Mouse (Mus musculus): ENCODE measurements at regions not wholly inside any gene's neighbourhood (a gene's known extent, or its start where the extent isn't known, plus 50 kb on each side); places are given as distances from the start of the nearest gene placed in this dataset.
"Not testable (repeated sequence)": the region's sequence is repeated elsewhere in the genome, so short reads cannot be mapped to it uniquely, and the experiment has no call there.

GRCm38 (mm10) chr13:44454136-44454535, 275.1 kb upstream of the Jarid2 start:
- no peak for DNase-seq (ENCODE audit: low spot score)

GRCm38 (mm10) chr13:44455193-44455592, 274.1 kb upstream of the Jarid2 start:
- no peak for DNase-seq (ENCODE audit: low spot score)

DNA sequence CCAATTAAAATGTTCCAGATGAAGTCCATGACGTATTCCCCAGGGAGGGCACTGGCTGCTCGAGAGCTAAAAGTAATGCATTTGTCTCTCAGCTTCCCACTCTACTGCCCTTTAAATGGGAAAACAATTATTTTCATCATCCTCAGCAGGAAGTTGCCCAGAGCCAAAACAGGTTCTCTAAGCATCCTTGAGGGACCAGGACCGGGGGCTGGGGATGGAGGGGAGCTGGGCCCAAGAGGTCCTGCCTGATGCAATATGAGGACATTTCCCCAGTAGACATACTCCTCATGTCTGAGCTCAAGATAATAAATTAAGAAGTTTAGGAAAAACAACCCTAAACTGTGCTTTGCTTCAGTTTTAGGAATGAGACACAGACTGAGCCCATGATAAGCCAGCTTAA, 270.5 kb upstream of the Jarid2 start:
- DNase-seq (ENCODE audit: low spot score): peak; percentile 49

DNA sequence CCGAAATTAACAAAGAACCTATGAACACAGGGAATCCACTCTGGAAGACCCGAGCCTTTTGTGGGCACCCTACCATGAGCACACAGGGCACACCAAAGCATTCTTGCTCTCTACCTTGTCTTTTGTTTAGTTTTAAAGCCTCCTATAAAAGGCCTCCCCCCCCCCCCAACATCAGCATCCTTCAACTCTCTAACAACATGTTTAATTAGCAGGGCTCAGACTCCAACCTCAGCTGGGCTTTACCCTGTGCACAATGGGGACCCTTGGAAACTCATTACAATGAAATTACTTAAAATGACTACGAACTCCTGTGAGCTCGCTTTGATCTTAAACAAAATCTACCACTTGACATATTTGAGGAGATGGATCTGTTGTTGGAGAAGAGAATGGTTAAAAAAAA, 270.1 kb upstream of the Jarid2 start:
- no peak for DNase-seq (ENCODE audit: low spot score)

DNA sequence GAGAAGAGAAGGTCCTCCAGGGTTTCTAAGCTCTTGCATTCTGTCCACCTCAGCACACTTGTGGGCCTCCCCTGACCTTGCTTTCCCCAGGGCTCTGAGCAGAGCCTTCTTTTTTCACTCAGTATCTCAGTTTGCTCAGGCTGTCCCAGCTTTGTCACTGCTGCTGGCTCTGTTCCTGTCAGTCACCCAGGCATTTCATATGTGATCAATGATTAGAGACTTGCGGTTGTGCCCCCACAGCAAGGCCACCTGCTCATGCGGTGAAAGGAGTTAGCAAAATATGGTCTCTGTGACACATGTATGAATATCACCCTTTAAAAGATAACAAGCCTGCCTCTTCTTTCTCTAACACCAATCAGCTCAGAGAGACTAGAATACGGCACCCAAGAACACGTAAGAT, 265.6 kb upstream of the Jarid2 start:
- no peak for DNase-seq (ENCODE audit: low spot score)

GRCm38 (mm10) chr13:44465567-44465966, 263.7 kb upstream of the Jarid2 start:
- DNase-seq (ENCODE audit: low spot score): no peak

DNA sequence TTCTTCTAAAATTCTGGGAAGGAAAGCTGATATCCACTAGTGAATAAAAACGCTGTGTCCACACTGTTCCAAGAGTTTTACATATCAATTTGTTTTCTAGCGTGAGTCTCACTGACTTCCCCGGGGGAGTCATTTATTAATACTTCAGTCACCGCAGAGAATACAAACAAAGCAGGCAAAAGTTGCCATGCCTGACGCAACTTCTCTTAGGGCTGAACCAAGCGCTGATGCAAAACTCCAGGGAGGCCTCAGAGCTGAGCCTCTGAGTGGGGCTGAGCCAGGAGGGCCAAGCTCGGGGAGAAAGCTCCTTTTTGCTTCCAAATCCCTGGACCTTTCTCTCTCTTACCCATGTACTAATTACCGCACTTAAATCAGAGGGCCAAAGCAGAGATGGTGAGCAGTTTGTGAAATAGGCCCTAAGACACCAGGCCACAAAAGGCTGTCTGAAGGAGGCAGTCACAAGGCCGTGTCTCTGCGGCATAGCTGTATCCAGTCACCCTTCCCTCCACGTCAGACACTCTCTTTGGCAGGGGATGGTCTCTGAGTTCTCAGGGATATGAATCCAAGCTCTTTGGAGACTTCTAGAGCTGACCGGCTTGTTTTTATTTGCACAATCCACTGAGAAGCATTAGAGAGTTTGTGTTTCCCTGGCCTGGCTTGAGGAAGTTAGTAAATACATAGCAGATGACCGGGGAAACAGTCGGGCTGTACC, 260.2 kb upstream of the Jarid2 start:
- no peak for DNase-seq (ENCODE audit: low spot score)

- DNase-seq (ENCODE audit: low spot score): no peak
Observed at GRCm38 (mm10) chr13:44469675-44470074, 259.6 kb upstream of the Jarid2 start.

DNA sequence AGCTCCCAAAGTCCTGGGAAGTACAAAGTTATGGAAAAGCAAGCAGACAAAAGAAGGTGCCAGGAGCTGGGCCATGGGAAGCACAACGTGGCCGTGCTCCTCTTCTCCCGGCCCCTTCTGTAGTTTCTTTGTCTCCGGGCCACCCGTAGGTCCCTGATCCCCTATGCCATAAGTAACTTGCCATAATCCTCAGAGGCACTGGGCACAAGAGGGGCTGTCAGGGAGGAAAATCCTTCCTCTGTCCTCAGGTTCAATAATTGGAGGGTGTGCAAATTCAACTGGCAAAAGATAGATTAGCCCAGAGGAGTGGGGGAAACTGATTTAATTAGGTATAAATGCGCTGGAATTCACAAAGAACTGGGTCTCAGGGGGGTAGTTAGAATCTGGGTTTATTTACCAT, 256.1 kb upstream of the Jarid2 start:
- no peak for DNase-seq (ENCODE audit: low spot score)

- no peak for DNase-seq (ENCODE audit: low spot score)
Observed at GRCm38 (mm10) chr13:44476901-44477300, 252.4 kb upstream of the Jarid2 start.

DNA sequence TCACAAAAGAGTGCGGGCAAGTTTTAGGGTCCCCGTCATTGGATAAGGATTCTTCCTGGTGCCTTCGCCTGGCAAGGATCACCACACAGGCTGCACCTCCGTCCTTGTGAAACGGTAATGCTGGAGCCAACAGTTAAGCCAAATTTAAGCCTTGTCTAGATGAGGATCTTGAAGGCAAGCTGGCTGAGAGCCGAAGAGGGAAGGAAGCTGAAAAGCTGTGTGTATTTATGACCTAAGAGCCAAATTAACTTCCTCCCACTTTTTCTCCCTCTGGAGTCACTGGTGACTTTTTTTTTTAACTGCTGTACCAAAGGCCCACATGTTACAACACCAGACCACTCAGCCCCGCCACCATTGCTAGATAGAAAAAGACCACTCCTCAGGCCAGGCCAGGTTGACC, 249.1 kb upstream of the Jarid2 start:
- no peak for DNase-seq (ENCODE audit: low spot score)

DNA sequence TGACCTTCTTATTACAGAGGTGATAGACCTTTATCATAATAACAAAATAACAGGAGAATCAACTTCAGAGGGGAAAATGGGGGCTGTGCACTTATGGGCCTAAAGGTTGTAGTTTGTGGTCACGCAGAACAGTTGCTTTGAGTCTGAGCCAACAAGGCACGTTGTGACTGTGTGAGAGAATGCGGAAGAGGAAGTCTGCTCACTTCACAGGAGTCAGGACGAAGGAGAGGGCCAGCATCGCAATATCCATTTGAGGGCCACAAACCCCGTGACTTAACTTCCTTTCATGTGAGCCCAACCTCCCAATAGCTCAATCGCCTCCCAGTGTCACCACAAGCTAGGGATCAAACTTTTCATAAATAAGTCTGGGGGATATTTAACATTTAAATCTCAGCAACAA, 246.6 kb upstream of the Jarid2 start:
- DNase-seq (ENCODE audit: low spot score): no peak

DNA sequence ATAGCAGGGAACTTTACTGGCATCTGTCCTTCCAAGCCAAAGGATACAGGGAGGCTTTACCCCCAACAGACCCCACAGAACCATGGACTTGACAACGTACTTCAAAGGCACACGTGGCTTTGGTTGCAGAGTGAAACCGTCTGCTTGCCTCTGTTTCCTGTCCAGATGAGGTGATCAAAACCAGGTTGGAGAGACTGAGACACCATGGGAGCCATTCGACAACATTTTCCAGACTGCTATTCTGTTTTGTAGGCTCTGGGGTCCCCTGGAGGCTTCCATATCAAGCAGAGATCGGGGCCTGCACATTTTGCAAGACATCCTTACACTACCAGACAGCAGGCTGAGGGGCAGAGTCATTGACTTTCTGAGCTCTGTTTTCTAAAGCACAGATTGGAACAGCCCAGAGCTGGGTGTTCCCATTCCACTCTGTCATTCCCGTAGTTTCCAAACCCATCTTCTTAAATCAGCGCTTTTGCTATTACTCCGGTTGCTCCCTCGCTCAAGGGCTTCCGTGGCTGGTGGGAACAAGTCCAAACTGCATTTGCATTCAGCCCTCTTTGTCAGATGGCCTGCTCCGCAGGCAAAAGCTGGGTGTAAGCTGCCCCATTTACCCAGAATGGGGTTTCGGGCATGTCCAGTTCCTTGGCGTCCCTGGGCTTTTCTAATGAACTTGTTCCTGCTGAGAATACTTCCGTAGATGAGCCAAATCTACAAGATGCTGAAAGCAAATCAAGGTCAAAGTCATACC, 244.5 kb upstream of the Jarid2 start:
- no peak for DNase-seq (ENCODE audit: low spot score)

DNA sequence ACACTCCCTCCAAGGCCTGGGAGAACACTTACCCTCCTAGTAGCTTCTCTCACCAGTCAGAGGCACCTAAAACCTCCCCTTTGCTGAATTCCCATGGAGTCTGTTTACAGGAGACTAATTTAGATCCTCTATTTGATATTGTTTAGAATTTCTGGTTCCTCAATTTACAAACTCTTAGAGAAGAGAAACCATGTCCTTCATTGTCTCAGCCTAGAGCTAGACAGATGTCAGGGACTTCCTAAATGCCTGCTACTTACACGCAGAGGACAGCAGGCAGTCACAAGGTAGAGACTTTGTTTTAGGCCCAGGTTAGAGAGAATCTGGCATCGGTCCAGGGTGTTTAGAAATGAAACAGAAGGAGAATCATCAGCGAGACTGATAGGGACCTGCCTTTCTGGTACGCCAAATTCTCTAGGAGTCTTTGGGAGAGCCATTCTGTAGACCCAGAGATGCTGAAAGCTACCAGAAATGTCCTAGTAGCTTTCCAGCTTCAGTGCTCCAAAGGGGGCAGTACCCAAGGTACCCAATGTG, 238.3 kb upstream of the Jarid2 start:
- no peak for DNase-seq (ENCODE audit: low spot score)

DNA sequence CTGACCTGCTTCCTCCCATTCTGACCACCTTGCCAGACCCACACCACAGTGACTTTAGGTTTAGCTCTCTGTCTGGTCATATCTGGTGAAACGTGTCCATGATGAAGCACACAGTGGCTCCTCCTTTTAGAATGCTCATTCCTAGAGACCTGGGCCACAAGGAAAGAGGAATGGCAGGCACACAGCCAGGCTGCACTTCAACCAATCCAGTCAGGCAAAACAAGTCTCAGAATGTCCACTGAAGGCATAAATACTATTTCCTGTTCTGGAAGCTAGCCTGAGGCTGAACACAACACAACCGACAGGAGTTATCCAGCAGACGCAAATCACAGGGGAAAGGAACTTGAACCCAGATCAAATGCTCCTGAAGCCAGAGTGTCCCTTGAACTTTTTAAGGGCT, 235.4 kb upstream of the Jarid2 start:
- DNase-seq (ENCODE audit: low spot score): no peak

DNA sequence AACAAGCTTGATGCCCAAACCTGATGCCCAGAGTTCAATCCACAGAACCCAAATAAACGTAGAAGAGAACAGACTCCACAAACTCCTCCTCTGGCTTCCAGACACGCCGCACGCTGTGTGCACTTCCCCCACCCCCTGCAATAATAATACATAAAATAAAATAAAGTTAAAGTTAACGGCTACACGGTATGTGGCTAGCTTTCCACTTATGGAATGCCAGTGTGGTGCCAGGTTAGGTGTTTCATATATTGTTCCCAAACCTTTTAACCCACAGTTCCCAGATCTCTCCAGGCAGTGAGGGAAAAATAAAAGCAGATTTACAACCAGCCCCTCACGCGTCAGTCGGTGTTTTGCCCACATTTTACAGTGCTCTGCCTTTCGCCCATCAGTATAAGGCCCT, 233.8 kb upstream of the Jarid2 start:
- DNase-seq (ENCODE audit: low spot score): no peak

- DNase-seq (ENCODE audit: low spot score): no peak
Observed at GRCm38 (mm10) chr13:44496596-44496995, 232.7 kb upstream of the Jarid2 start.

DNA sequence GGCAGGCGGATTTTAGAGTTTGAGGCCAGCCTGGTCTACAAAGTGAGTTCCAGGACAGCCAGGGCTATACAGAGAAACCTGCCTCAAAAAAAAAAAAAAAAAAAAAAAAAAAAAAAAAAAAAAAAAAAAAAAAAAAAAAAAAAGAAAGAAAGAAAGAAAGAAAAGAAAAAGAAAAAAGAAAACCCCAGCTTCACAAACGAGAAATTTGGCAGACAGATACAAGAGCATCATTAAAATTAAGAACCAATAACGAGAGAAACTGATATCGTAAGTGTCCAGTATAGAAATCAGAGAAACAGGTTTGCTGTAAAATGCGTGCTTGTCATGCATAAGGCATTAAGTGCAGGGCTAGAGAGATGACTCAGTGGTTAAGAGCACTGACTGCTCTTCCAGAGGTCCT, 228.4 kb upstream of the Jarid2 start:
- DNase-seq (ENCODE audit: low spot score): not testable (repeated sequence)

DNA sequence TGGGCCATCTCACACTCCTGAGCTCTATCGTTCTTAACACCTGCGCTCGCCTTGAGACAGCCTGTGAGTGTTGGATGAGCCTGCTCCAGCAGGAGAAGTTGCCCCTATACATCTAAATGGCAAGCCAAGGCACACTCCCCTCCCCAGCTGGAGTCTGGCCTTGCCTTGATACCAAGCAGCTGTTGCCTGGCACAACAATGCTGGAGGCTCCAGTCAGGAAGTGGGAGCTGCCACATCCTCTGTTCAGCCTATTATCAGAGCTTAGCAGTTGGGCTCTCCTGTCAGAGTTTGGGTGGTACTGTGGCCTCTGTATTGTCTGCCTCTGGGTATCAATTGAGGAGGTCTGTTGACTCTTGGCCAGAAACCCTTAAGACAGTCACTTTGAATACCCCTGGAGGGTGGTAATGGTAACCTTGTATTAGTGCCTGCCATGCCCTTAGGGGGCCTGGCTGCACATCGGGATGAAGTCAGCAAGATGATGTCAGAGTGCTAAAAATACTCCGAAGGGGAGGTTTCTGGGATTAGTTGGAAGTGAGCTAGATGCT, 227.4 kb upstream of the Jarid2 start:
- DNase-seq (ENCODE audit: low spot score): peak; percentile 67

DNA sequence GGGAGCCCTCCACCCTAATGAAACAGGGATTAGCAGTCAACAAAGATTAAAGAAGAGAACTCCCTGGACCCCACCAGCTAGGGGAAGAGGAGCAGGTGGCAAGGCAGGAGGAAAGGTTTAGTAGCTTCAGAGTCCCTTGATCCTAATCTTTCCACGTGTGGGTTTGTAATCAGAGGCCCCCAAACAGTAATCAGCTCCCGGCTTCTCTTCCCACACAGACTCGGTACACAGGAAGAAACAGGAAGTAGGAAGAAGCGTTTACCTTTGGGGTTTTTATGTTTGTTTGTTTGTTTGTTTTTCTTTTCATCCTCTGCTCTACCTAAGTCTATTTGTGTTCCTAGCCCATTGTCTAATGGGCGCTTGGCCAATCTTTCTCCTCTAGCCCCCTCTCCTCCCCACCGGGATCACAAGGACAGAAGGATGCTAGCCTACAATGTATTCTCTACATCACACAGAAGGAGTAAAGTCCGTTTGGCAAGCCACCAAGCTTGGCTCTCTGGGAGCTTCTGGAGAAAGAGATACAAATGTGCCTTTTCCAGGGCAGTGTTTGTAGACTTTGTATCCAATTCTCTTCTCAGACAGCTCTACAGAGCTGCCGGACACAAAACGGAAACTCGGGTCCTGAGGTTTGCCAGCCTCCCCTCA, 226.5 kb upstream of the Jarid2 start:
- no peak for DNase-seq (ENCODE audit: low spot score)

- peak; percentile 28 for DNase-seq (ENCODE audit: low spot score)
Observed at GRCm38 (mm10) chr13:44503257-44503950, 225.9 kb upstream of the Jarid2 start.

- DNase-seq (ENCODE audit: low spot score): no peak
Observed at GRCm38 (mm10) chr13:44504455-44504854, 224.8 kb upstream of the Jarid2 start.
